Mouse (Mus musculus): ENCODE measurements around the gene Hivep1. TPM values are rescaled to one million over a fixed set of nuclear protein-coding genes. Genes with fewer than 3 reads are reported as not detected.

Gene Hivep1
- polyA plus RNA-seq, 2 experiments = 1.4 to 2.0 TPM

DNA sequence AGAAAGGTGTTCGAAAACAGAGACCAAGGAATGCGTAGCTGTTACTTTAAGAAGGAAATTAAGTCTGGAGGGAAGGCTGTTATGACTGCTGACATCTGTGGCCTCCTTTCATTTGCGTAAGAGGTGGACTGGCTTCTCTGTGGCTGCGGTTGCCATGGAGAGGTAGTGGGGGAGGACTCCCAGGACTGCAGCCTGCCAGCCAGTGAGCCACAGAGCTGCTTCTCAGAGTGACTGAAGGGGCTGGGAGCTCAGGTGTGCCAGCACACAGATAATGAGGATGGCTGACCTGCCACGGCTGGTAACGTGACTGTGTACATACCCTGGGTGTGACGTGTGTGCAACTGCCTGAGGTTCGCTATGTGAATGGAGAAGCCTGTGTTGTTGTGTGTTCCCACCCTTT, 51.2 kb downstream of the Hivep1 start:
- TF ChIP-seq EP300 (IDR thresholded peaks at IDR 0.05; ENCODE audit: low read depth) = no peak
- TF ChIP-seq CTCF (IDR thresholded peaks at IDR 0.05; ENCODE audit: low read depth) = no peak
- Histone ChIP-seq H3K27me3 (ENCODE audit: control insufficient read depth, insufficient read depth, low read length) (no peaks in the 10 kb centered on the region), H3K4me3 (ENCODE audit: insufficient read depth in 1 of 2, low read depth in 2 of 2, low read length in 2 of 2) (no peak overlapping the region), H3K9ac (replicated peaks) (no peak overlapping the region), H3K4me2 (ENCODE audit: low read depth) (peak overlapping the region; percentile 38), H3K27ac (no peak overlapping the region), H3K4me1 (replicated peaks; ENCODE audit: control insufficient read depth in 2 of 2, insufficient read depth in 2 of 2, low read length in 1 of 2) (peaks cover 2 to 24% of the 10 kb centered on the region in 2 experiments; a peak in 2 of 4 replicates), H3K36me3 (replicated peaks; ENCODE audit: control insufficient read depth, insufficient read depth, low read depth) (no peaks in the 10 kb centered on the region), H3K9me3 (ENCODE audit: control insufficient read depth, low read length) (no peaks in the 10 kb centered on the region)
- WGBS (ENCODE audit: insufficient replicate concordance) = 17% methylated on average over 8 of the region's 8 CpGs
- peak; percentile 17 to 38 (median 27) for DNase-seq (ENCODE audit: low read depth in 3 of 3, low spot score in 3 of 3)
- peak; percentile 69 for ATAC-seq (ENCODE audit: insufficient read depth)

DNA sequence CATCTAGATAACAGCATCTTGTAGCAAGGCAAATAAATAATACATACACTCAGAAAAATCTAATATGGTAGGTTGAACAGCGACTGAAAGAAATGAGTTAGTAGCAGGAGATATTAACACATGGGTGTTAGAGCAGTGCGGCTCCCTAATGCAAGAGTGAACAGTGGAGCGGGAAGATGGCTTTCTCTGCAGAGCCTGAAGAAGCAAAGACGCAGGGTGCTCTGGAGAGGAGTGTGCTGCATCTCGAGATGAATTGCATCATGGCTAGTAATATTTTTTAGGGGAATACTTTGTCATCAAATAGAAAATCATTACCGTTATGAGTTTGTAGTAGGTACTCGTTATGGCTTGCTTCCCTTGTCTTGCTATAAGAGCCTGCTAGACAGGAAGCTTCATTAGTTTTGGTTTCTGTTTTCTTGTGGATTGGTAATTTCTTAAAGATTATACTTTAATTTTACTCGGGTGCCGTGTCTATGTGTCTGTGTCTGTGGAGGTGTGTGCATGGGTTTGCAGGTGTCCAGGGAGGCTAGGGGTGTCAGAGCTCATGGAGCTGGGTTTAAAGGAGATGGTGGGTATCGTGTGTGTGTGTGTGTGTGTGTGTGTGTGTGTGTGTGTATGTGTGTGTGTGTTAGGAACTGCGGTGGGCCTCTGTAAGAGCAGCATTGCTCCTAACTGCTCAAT, 51.8 kb downstream of the Hivep1 start:
- Histone ChIP-seq H3K4me1 (replicated peaks; ENCODE audit: control insufficient read depth in 2 of 2, insufficient read depth in 2 of 2, low read length in 1 of 2) (peaks cover 5 to 25% of the 10 kb centered on the region in 2 experiments; a peak in 2 of 4 replicates), H3K9ac (replicated peaks) (no peak overlapping the region), H3K27ac (no peak overlapping the region), H3K27me3 (ENCODE audit: control insufficient read depth, insufficient read depth, low read length) (no peaks in the 10 kb centered on the region), H3K9me3 (ENCODE audit: control insufficient read depth, low read length) (no peaks in the 10 kb centered on the region), H3K4me3 (ENCODE audit: insufficient read depth in 1 of 2, low read depth in 2 of 2, low read length in 2 of 2) (no peak overlapping the region), H3K4me2 (ENCODE audit: low read depth) (peak overlapping the region; percentile 38), H3K36me3 (replicated peaks; ENCODE audit: control insufficient read depth, insufficient read depth, low read depth) (no peaks in the 10 kb centered on the region)
- DNase-seq (ENCODE audit: low read depth in 3 of 3, low spot score in 3 of 3) = no peak
- TF ChIP-seq EP300 (IDR thresholded peaks at IDR 0.05; ENCODE audit: low read depth) = no peak
- 56% methylated on average over 11 of the region's 11 CpGs for WGBS (ENCODE audit: insufficient replicate concordance)
- ATAC-seq (ENCODE audit: insufficient read depth) = no peak

DNA sequence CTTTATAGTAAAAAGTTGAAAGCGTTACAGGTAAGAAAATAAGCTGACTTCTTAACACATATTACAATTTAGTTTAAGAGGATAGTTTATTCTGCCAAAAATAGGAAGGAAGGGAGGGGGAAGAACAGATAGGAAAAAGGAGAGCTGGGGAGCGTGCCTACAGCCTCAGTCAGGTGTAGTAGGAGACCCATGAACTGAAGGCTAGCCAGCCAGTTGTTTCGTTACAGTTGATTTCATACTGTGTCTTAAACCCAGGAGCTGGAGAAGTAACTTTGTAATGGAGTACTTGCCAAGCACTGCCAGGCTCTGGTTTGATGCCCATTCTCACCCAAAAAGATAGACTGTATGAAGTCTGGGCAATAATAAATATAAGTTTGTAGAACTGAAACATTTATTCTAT, 52.5 kb downstream of the Hivep1 start:
- Histone ChIP-seq H3K4me1 (replicated peaks; ENCODE audit: control insufficient read depth in 2 of 2, insufficient read depth in 2 of 2, low read length in 1 of 2) (peaks cover 5 to 28% of the 10 kb centered on the region in 2 experiments; a peak in 2 of 4 replicates), H3K36me3 (replicated peaks; ENCODE audit: control insufficient read depth, insufficient read depth, low read depth) (no peaks in the 10 kb centered on the region), H3K9me3 (ENCODE audit: control insufficient read depth, low read length) (no peaks in the 10 kb centered on the region), H3K4me3 (ENCODE audit: insufficient read depth in 1 of 2, low read depth in 2 of 2, low read length in 2 of 2) (no peak overlapping the region), H3K4me2 (ENCODE audit: low read depth) (no peak overlapping the region), H3K9ac (replicated peaks) (no peak overlapping the region), H3K27ac (no peak overlapping the region), H3K27me3 (ENCODE audit: control insufficient read depth, insufficient read depth, low read length) (no peaks in the 10 kb centered on the region)
- TF ChIP-seq EP300 (IDR thresholded peaks at IDR 0.05; ENCODE audit: low read depth) = no peak
- no peak for TF ChIP-seq CTCF (IDR thresholded peaks at IDR 0.05; ENCODE audit: low read depth)
- ATAC-seq (ENCODE audit: insufficient read depth) = no peak
- no peak for DNase-seq (ENCODE audit: low read depth in 3 of 3, low spot score in 3 of 3)
- 77% methylated on average over 3 of the region's 3 CpGs for WGBS (ENCODE audit: insufficient replicate concordance)

DNA sequence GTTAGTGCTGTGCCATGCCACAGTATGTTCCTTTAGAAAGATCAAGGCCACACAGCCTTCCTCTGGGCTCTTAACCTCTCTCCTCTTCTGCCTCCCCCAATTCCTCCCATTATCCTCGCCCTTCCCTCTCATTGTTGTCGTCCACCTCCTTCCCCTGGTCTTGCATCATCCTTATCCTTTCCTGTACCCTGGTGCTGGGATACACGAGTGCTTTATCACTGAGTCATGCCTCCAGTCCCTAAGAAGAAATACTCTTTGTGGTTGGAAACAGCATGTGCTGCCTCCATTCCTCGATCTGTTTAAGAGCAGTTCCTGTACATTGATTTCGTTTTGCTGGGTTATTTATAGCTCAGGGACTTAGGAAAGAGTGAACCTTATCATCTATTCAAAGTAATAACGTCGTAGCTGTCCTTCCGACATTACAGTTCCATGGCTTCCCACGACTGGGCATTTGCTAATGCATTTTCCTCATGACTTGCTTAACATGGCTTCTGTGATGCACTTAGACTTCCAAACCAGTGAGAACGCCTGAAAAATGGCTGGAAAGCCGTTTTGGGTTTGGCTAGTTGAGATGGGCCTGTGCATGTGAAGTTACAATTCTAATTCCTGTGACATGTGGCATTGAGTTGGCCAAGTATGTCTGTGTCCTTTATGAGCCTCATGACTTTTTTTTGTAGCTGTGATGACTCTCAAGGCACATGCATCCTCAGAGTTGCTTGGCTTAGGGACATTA, 56.8 kb downstream of the Hivep1 start:
- Histone ChIP-seq H3K36me3 (replicated peaks; ENCODE audit: control insufficient read depth, insufficient read depth, low read depth) (no peaks in the 10 kb centered on the region), H3K4me3 (ENCODE audit: insufficient read depth in 1 of 2, low read depth in 2 of 2, low read length in 2 of 2) (no peak overlapping the region), H3K27me3 (ENCODE audit: control insufficient read depth, insufficient read depth, low read length) (no peaks in the 10 kb centered on the region), H3K4me1 (replicated peaks; ENCODE audit: control insufficient read depth in 2 of 2, insufficient read depth in 2 of 2, low read length in 1 of 2) (peaks cover 2 to 6% of the 10 kb centered on the region in 2 experiments; a peak in 2 of 4 replicates), H3K9me3 (ENCODE audit: control insufficient read depth, low read length) (no peaks in the 10 kb centered on the region), H3K27ac (no peak overlapping the region), H3K9ac (replicated peaks) (no peak overlapping the region), H3K4me2 (ENCODE audit: low read depth) (no peak overlapping the region)
- 18% methylated on average over 11 of the region's 11 CpGs for WGBS (ENCODE audit: insufficient replicate concordance)
- DNase-seq (ENCODE audit: low read depth in 3 of 3, low spot score in 3 of 3) = no peak
- TF ChIP-seq EP300 (IDR thresholded peaks at IDR 0.05; ENCODE audit: low read depth) = no peak
- TF ChIP-seq CTCF (IDR thresholded peaks at IDR 0.05; ENCODE audit: low read depth) = no peak
- ATAC-seq (ENCODE audit: insufficient read depth) = 0 out of 2 replicates have a peak, but pooled peaks have one; percentile 35

DNA sequence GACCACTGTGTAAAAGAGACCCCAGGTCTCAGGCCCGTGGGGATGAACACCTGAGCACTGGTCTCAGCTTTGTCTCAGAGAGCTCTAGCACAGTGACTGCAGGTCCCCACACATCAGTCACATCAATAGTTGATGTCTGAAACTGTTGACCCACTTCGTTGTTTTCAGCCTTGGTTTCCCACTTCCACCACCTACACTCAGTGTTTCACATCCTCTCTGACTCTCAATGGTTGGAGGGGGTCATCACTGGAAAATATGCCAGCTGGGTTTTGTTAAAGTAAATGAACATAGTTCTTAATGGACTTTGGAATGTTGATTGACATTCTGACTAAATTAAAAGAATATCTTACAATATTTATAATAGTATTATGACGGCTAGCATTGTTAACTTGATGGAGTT, 58.6 kb downstream of the Hivep1 start:
- Histone ChIP-seq H3K4me3 (ENCODE audit: insufficient read depth in 1 of 2, low read depth in 2 of 2, low read length in 2 of 2) (no peak overlapping the region), H3K36me3 (replicated peaks; ENCODE audit: control insufficient read depth, insufficient read depth, low read depth) (no peaks in the 10 kb centered on the region), H3K9me3 (ENCODE audit: control insufficient read depth, low read length) (no peaks in the 10 kb centered on the region), H3K9ac (replicated peaks) (no peak overlapping the region), H3K4me1 (replicated peaks; ENCODE audit: control insufficient read depth in 2 of 2, insufficient read depth in 2 of 2, low read length in 1 of 2) (peaks cover 2 to 7% of the 10 kb centered on the region in 2 experiments; a peak in 2 of 4 replicates), H3K27ac (no peak overlapping the region), H3K4me2 (ENCODE audit: low read depth) (no peak overlapping the region), H3K27me3 (ENCODE audit: control insufficient read depth, insufficient read depth, low read length) (no peaks in the 10 kb centered on the region)
- no peak for ATAC-seq (ENCODE audit: insufficient read depth)
- TF ChIP-seq EP300 (IDR thresholded peaks at IDR 0.05; ENCODE audit: low read depth) = no peak
- TF ChIP-seq CTCF (IDR thresholded peaks at IDR 0.05; ENCODE audit: low read depth) = no peak
- no peak for DNase-seq (ENCODE audit: low read depth in 3 of 3, low spot score in 3 of 3)
- 67% methylated on average over 3 of the region's 3 CpGs for WGBS (ENCODE audit: insufficient replicate concordance)
